Mouse (Mus musculus): ENCODE results near the gene Otulin.

Otulin gene

GRCm38 (mm10) chr15:27506127-27506886 lies 124.2 kb downstream of the Otulin start:
- DNase-seq (ENCODE audit: low spot score in 2 of 2): no peak

DNA sequence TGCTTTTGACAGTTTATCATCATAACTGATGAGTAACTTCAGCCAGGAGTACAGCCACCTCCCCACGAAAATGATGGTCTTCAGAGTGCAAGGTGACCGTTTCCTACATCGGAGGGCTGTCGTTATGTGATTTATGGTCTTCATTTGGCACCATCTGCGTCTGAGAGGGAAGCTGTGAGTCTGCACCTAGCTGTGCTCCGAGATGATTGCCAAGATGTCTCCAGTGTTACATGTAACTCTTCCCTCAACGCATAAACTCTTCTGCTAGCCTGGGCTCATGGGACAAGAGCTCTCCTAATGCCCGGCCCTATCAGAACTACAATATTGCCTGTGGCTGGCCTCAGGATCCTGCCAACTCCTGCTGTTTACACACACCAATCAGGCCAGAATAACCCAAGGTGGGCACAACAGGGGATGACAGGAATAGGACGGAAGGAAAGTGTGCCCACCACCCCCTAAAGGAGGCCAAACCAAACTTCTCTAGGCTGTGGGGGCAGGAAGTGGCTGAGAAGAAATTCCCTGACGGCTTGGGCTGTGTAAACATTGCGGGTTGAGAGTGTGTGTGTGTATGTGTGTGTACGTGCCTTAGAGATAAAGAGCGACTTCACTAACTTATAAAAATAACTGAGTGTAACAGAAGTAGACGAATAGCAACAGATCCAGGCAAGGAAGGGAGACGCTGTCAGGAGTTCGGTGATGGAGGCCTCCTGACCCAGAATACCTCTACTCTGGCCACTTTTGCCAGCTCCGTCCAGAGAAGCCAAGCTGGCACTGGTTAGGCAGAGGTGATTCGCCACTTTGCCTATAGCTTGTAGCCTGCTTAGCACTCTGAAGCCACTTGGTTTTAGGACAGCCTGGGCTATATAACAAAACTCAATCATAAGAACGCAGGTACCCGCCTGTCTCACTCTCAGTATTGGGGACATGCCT lies 126.4 kb downstream of the Otulin start:
- DNase-seq (ENCODE audit: low spot score in 2 of 2): no peak

- DNase-seq (ENCODE audit: low spot score in 2 of 2): no peak
Measured at GRCm38 (mm10) chr15:27503221-27503620, 127.3 kb downstream of the Otulin start.

- no peak for DNase-seq (ENCODE audit: low spot score in 2 of 2)
Measured at GRCm38 (mm10) chr15:27502338-27502737, 128.2 kb downstream of the Otulin start.

DNA sequence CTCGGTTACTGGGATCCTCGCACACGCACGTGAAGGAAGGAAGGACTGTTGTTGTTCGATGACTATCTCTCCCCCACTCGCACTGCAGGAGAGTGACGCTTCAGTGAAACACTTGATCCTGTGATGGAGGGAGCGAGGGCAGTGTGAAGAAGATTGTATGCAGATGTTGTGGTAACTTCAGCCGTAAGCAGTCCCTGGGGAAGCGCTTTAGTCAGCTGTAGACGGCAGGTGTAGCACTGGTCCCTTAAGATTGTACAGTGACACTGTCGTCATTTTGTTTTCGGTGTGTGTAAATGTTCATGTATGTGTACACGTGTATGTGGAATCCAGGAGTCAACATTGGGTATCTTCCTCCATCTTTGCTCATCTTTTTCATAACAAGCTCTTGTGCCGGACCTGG lies 130.1 kb downstream of the Otulin start:
- DNase-seq (ENCODE audit: low spot score in 2 of 2): no peak

DNA sequence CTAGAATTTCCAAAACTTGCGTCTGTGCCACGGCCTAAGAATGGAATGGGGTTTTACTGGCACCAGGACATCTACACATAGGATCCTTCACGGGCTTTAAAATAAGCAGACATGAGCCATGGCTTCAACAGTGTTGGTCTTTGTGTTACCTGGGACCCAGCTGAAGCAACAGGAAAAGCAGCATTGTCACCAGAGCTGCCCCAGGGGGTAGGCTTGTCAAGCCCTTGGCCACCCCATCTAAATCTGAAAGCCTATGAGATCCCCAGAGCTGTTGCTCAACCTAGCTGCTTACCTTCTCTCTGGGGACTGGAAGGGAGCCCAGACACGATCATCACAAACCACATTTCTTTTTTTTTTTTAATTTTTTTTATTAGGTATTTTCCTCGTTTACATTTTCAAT lies 132.4 kb downstream of the Otulin start:
- DNase-seq (ENCODE audit: low spot score in 2 of 2): no peak

GRCm38 (mm10) chr15:27497300-27497997 lies 133.0 kb downstream of the Otulin start:
- DNase-seq (ENCODE audit: low spot score in 2 of 2): no peak

DNA sequence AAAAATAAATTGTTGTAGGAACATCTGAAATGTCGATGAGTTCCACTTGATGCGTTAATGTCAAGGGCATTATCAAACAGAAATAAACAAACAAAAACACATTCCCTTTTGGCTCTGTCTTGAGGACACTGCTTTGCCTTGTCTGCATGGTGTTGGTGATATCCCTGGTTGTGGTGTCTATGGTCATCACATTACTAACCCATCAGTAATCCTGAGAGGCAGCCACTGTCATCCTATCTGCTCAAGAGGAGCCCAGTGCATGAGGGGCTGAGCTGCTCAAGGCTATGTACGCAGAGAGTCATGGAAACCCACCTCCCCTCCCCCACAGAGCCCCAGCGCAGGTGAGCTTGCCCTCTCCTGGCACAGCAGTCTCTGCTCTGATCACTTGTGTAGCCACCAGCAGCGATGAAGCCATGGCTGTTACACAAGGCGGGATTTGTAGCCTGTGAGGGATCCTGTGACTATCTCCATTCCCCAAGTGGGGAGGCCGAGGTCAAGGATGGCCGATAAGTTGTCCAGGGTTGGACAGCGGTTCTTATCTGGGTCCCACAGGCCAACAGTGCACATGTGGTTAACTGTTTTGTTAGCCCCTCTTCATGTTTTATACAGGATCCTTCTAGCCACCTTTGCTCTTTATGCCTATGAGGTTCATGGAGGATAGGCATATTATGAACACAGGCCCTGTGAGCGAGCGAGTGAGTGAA lies 133.7 kb downstream of the Otulin start:
- no peak for DNase-seq (ENCODE audit: low spot score in 2 of 2)

DNA sequence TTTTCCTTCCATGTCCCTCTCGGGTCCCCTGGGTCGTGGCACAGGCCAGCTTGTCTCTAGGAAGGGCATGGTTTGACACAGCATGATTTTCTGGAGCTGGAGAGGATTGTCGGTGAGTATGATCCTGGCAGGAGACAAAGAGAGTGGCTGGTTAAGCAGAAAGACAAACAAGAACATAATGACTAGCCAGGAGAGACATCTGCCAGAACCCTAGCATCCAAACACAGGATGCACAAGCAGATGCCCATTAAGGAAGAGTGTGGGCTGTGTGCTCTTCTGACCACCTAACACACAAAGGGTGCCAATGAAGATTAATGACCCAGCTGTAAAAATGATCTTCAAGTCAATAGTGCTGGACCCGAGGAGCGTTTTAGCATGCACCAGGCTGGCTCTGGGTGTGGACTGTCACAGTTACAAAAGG lies 134.5 kb downstream of the Otulin start:
- DNase-seq (ENCODE audit: low spot score in 2 of 2): no peak

DNA sequence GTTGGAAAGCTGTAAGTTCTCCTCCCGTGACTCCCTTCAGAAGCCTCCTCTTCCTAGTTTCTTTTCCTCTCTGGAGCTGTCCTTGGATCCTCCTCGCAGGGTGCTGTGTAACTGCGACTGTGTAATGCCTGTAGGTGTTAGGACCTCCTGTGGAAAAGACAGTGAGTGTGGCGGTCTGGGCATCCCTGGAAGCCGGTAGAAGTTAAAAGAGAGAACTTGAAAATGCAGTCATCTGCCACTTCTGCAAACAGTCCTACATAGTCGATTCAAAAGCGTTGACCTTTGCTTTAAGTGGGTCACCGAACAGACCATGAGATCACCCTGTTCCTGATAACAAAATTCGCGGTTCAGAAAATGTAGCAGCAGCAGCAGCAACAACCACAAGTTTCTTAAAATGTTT lies 137.0 kb downstream of the Otulin start:
- DNase-seq (ENCODE audit: low spot score in 2 of 2): no peak

- DNase-seq (ENCODE audit: low spot score in 2 of 2): no peak
Measured at GRCm38 (mm10) chr15:27492734-27493133, 137.8 kb downstream of the Otulin start.
